Mouse (Mus musculus): ENCODE measurements around the gene Khnyn.

Gene Khnyn

GRCm38 (mm10) chr14:55873242-55873713, 11.5 kb upstream of the Khnyn start:
- DNase-seq (ENCODE audit: low spot score) = no peak

- DNase-seq (ENCODE audit: low spot score) = peak; percentile 52
Observed at GRCm38 (mm10) chr14:55873714-55874683, 10.7 kb upstream of the Khnyn start.

- no peak for DNase-seq (ENCODE audit: low spot score)
Observed at GRCm38 (mm10) chr14:55877469-55878315, 7.1 kb upstream of the Khnyn start.

GRCm38 (mm10) chr14:55878316-55878940, 6.3 kb upstream of the Khnyn start:
- DNase-seq (ENCODE audit: low spot score) = no peak

GRCm38 (mm10) chr14:55879623-55880022, 5.1 kb upstream of the Khnyn start:
- peak; percentile 70 for DNase-seq (ENCODE audit: low spot score)

GRCm38 (mm10) chr14:55880982-55881381, 3.8 kb upstream of the Khnyn start:
- DNase-seq (ENCODE audit: low spot score) = no peak

- DNase-seq (ENCODE audit: low spot score) = no peak
Observed at GRCm38 (mm10) chr14:55882171-55882641, 2.5 kb upstream of the Khnyn start.

- no peak for DNase-seq (ENCODE audit: low spot score)
Observed at GRCm38 (mm10) chr14:55883149-55883661, 1.5 kb upstream of the Khnyn start.

- no peak for DNase-seq (ENCODE audit: low spot score)
Observed at GRCm38 (mm10) chr14:55883663-55884062, 1.1 kb upstream of the Khnyn start.

- no peak for DNase-seq (ENCODE audit: low spot score)
Observed at GRCm38 (mm10) chr14:55884166-55884565, 581 bp upstream of the Khnyn start, which contains the start of gene Cbln3. Gene Cbln3 (minus strand): TSS chr14:55884392.

- DNase-seq (ENCODE audit: low spot score) = no peak
Observed at GRCm38 (mm10) chr14:55885114-55885790, 505 bp downstream of the Khnyn start.

- DNase-seq (ENCODE audit: low spot score) = no peak
Observed at GRCm38 (mm10) chr14:55885791-55886271, 1.1 kb downstream of the Khnyn start.

GRCm38 (mm10) chr14:55886571-55887382, 2.0 kb downstream of the Khnyn start:
- DNase-seq (ENCODE audit: low spot score) = no peak

GRCm38 (mm10) chr14:55897671-55898070, 12.9 kb downstream of the Khnyn start:
- no peak for DNase-seq (ENCODE audit: low spot score)

- DNase-seq (ENCODE audit: low spot score) = no peak
Observed at GRCm38 (mm10) chr14:55898947-55899346, 14.2 kb downstream of the Khnyn start.

- DNase-seq (ENCODE audit: low spot score) = peak; percentile 31
Observed at GRCm38 (mm10) chr14:55899701-55900413, 15.1 kb downstream of the Khnyn start, which contains the start of gene Sdr39u1. Gene Sdr39u1 (minus strand): TSS chr14:55900293.

GRCm38 (mm10) chr14:55900414-55900755, 15.6 kb downstream of the Khnyn start:
- no peak for DNase-seq (ENCODE audit: low spot score)

GRCm38 (mm10) chr14:55905518-55905917, 20.8 kb downstream of the Khnyn start:
- no peak for DNase-seq (ENCODE audit: low spot score)

- no peak for DNase-seq (ENCODE audit: low spot score)
Observed at GRCm38 (mm10) chr14:55913406-55913805, 28.7 kb downstream of the Khnyn start.
